Mouse (Mus musculus): Measurements from ENCODE around the gene Cpb1. TPM values are rescaled to one million over a fixed set of nuclear protein-coding genes. Genes with fewer than 3 reads are reported as not detected.

Gene Cpb1
- polyA plus RNA-seq (2012; rRNA removed): 0.19 and 0.66 TPM in 2 replicates

- TF ChIP-seq POLR2A (IDR thresholded peaks at IDR 0.05; ENCODE audit: borderline replicate concordance, extremely low read depth, low read depth, low read length) (no peak), CTCF (IDR thresholded peaks at IDR 0.05; ENCODE audit: insufficient read depth, low read length) (no peak)
- no peaks in the 10 kb centered on the region for H3K4me1 ChIP-seq (ENCODE audit: control insufficient read depth, insufficient read depth, low read length)
- no peak within 1 kb of the TSS for H3K4me3 ChIP-seq (replicated peaks; ENCODE audit: extremely low read depth, low read depth, low read length)
- no peak for DNase-seq
- WGBS: 84% methylated on average over 3 of the region's 3 CpGs
Observed at GRCm38 (mm10) chr3:20275633-20276032, at the start of gene Cpb1. TSS of gene Cpb1 (minus strand) at chr3:20275733.

GRCm38 (mm10) chr3:20317233-20317632, 41.7 kb upstream of the Cpb1 start:
- no peaks in the 10 kb centered on the region for H3K4me1 ChIP-seq (ENCODE audit: control insufficient read depth, insufficient read depth, low read length)
- WGBS: 30% methylated on average over 1 of the region's 1 CpGs
- H3K4me3 ChIP-seq (replicated peaks; ENCODE audit: extremely low read depth, low read depth, low read length): no peak overlapping the region
- TF ChIP-seq CTCF (IDR thresholded peaks at IDR 0.05; ENCODE audit: insufficient read depth, low read length) (no peak), POLR2A (IDR thresholded peaks at IDR 0.05; ENCODE audit: borderline replicate concordance, extremely low read depth, low read depth, low read length) (no peak)
- no peak for DNase-seq

GRCm38 (mm10) chr3:20309142-20309541, 33.6 kb upstream of the Cpb1 start:
- H3K4me3 ChIP-seq (replicated peaks; ENCODE audit: extremely low read depth, low read depth, low read length): no peak overlapping the region
- DNase-seq: no peak
- TF ChIP-seq CTCF (IDR thresholded peaks at IDR 0.05; ENCODE audit: insufficient read depth, low read length) (no peak), POLR2A (IDR thresholded peaks at IDR 0.05; ENCODE audit: borderline replicate concordance, extremely low read depth, low read depth, low read length) (no peak)
- 85% methylated on average over 4 of the region's 4 CpGs for WGBS
- H3K4me1 ChIP-seq (ENCODE audit: control insufficient read depth, insufficient read depth, low read length): no peaks in the 10 kb centered on the region

GRCm38 (mm10) chr3:20307256-20307655, 31.7 kb upstream of the Cpb1 start:
- no peak for DNase-seq
- Histone ChIP-seq H3K4me1 (ENCODE audit: control insufficient read depth, insufficient read depth, low read length) (no peaks in the 10 kb centered on the region), H3K4me3 (replicated peaks; ENCODE audit: extremely low read depth, low read depth, low read length) (no peak overlapping the region)
- WGBS: 51% methylated on average over 4 of the region's 4 CpGs
- TF ChIP-seq POLR2A (IDR thresholded peaks at IDR 0.05; ENCODE audit: borderline replicate concordance, extremely low read depth, low read depth, low read length) (no peak), CTCF (IDR thresholded peaks at IDR 0.05; ENCODE audit: insufficient read depth, low read length) (no peak)

- WGBS: 34% methylated on average over 2 of the region's 2 CpGs
- DNase-seq: no peak
- H3K4me1 ChIP-seq (ENCODE audit: control insufficient read depth, insufficient read depth, low read length): no peaks in the 10 kb centered on the region
- H3K4me3 ChIP-seq (replicated peaks; ENCODE audit: extremely low read depth, low read depth, low read length): no peak overlapping the region
- TF ChIP-seq CTCF (IDR thresholded peaks at IDR 0.05; ENCODE audit: insufficient read depth, low read length) (no peak), POLR2A (IDR thresholded peaks at IDR 0.05; ENCODE audit: borderline replicate concordance, extremely low read depth, low read depth, low read length) (no peak)
Observed at GRCm38 (mm10) chr3:20304758-20305352, 29.3 kb upstream of the Cpb1 start.

- no peak for TF ChIP-seq POLR2A (IDR thresholded peaks at IDR 0.05; ENCODE audit: borderline replicate concordance, extremely low read depth, low read depth, low read length)
- TF ChIP-seq CTCF (IDR thresholded peaks at IDR 0.05; ENCODE audit: insufficient read depth, low read length): no peak
Observed at GRCm38 (mm10) chr3:20295546-20295945, 20.0 kb upstream of the Cpb1 start.

GRCm38 (mm10) chr3:20294542-20295348, 19.2 kb upstream of the Cpb1 start:
- DNase-seq: no peak
- Histone ChIP-seq H3K4me1 (ENCODE audit: control insufficient read depth, insufficient read depth, low read length) (no peaks in the 10 kb centered on the region), H3K4me3 (replicated peaks; ENCODE audit: extremely low read depth, low read depth, low read length) (no peak overlapping the region)
- WGBS: 60% methylated on average over 9 of the region's 9 CpGs
- TF ChIP-seq CTCF (IDR thresholded peaks at IDR 0.05; ENCODE audit: insufficient read depth, low read length) (no peak), POLR2A (IDR thresholded peaks at IDR 0.05; ENCODE audit: borderline replicate concordance, extremely low read depth, low read depth, low read length) (no peak)

More at GRCm38 (mm10) chr3:20295546-20295945, 20.0 kb upstream of the Cpb1 start:
- no peaks in the 10 kb centered on the region for H3K4me1 ChIP-seq (ENCODE audit: control insufficient read depth, insufficient read depth, low read length)
- no peak for DNase-seq
- no peak overlapping the region for H3K4me3 ChIP-seq (replicated peaks; ENCODE audit: extremely low read depth, low read depth, low read length)
- 46% methylated on average over 3 of the region's 3 CpGs for WGBS

- Histone ChIP-seq H3K4me3 (replicated peaks; ENCODE audit: extremely low read depth, low read depth, low read length) (no peak overlapping the region), H3K4me1 (ENCODE audit: control insufficient read depth, insufficient read depth, low read length) (no peaks in the 10 kb centered on the region)
- no peak for TF ChIP-seq CTCF (IDR thresholded peaks at IDR 0.05; ENCODE audit: insufficient read depth, low read length)
- no peak for TF ChIP-seq POLR2A (IDR thresholded peaks at IDR 0.05; ENCODE audit: borderline replicate concordance, extremely low read depth, low read depth, low read length)
- DNase-seq: no peak
Observed at GRCm38 (mm10) chr3:20291370-20291769, 15.8 kb upstream of the Cpb1 start.

GRCm38 (mm10) chr3:20288761-20289160, 13.2 kb upstream of the Cpb1 start:
- DNase-seq: no peak
- Histone ChIP-seq H3K4me3 (replicated peaks; ENCODE audit: extremely low read depth, low read depth, low read length) (no peak overlapping the region), H3K4me1 (ENCODE audit: control insufficient read depth, insufficient read depth, low read length) (no peaks in the 10 kb centered on the region)
- TF ChIP-seq POLR2A (IDR thresholded peaks at IDR 0.05; ENCODE audit: borderline replicate concordance, extremely low read depth, low read depth, low read length) (no peak), CTCF (IDR thresholded peaks at IDR 0.05; ENCODE audit: insufficient read depth, low read length) (no peak)
- 67% methylated on average over 2 of the region's 2 CpGs for whole genome bisulfite sequencing

GRCm38 (mm10) chr3:20281796-20282195, 6.3 kb upstream of the Cpb1 start:
- no peak for DNase-seq
- TF ChIP-seq CTCF (IDR thresholded peaks at IDR 0.05; ENCODE audit: insufficient read depth, low read length) (no peak), POLR2A (IDR thresholded peaks at IDR 0.05; ENCODE audit: borderline replicate concordance, extremely low read depth, low read depth, low read length) (no peak)
- WGBS: 33% methylated on average over 1 of the region's 1 CpGs
- Histone ChIP-seq H3K4me3 (replicated peaks; ENCODE audit: extremely low read depth, low read depth, low read length) (no peak overlapping the region), H3K4me1 (ENCODE audit: control insufficient read depth, insufficient read depth, low read length) (no peaks in the 10 kb centered on the region)
